In the genomic region with DNA sequence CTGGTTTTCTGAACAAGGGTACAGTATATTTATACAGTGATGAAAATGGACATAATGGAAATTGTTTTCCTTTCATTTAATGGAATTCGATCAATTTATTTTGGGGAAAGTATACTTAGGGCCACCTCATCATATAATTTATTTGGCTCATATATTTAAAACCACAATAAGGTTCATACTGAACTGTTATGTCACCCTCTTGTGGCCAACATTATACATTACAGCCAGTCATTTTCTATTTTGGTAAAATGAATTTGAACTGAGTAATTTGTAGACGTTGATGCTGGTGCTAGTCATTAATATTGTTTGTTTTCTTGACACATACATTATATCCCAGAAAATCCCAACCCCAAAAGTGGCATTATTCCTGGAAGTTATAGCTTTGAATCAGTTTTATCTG, we compare ENCODE assay signal across 9 mouse cellular contexts. TPM values are rescaled to one million over a fixed set of nuclear protein-coding genes. Genes with fewer than 3 reads are reported as not detected.
DNase-seq lines count a peak whose midpoint lies in the region; ATAC-seq and TF ChIP-seq lines count a peak whose summit lies in the region.
"Had no signal": no experiment of that assay in that cellular context is flagged by ENCODE, and none has a peak within 500 bp of the region (broad histone marks: within the 10 kb centered on the region; RNA-seq: fewer than 3 reads in every experiment).

No protein-coding gene starts in this region.

- H3K9ac ChIP-seq in liver, embryonic 14.5 days (replicated peaks) = no peak overlapping the region
- no peak overlapping the region for H3K9ac ChIP-seq in liver, embryonic 11.5 days (ENCODE audit: low read depth, low read length)
- no peak overlapping the region for H3K9ac ChIP-seq in forebrain, embryonic 13.5 days
- H3K9ac ChIP-seq: embryonic facial prominence, embryonic 12.5 days had no signal

- H3K27ac ChIP-seq in liver, embryonic 14.5 days = no peak overlapping the region
- H3K27ac ChIP-seq in liver, embryonic 11.5 days (ENCODE audit: low read depth, low read length) = no peak overlapping the region
- H3K27ac ChIP-seq in forebrain, embryonic 13.5 days = no peak overlapping the region
- H3K27ac ChIP-seq: embryonic facial prominence, embryonic 12.5 days had no signal

- no peak for ATAC-seq in liver, embryonic 14.5 days (ENCODE audit: insufficient read depth)
- ATAC-seq in liver, embryonic 11.5 days (replicated peaks; ENCODE audit: low FRiP score) = no peak
- ATAC-seq in forebrain, embryonic 13.5 days = no peak

- no peak for TF ChIP-seq EP300 in liver, embryonic 14.5 days (IDR thresholded peaks at IDR 0.05; ENCODE audit: low read depth)

- no peak overlapping the region for H3K4me2 ChIP-seq in liver, embryonic 14.5 days (ENCODE audit: low read depth)
- H3K4me2 ChIP-seq in liver, embryonic 11.5 days = no peak overlapping the region
- no peak overlapping the region for H3K4me2 ChIP-seq in forebrain, embryonic 13.5 days
- H3K4me2 ChIP-seq: embryonic facial prominence, embryonic 12.5 days had no signal

- WGBS in liver, embryonic 14.5 days (ENCODE audit: insufficient replicate concordance) = 17% methylated on average over 2 of the region's 2 CpGs
- WGBS in liver, embryonic 11.5 days = 53% methylated on average over 2 of the region's 2 CpGs
- WGBS in forebrain, embryonic 13.5 days = 45% methylated on average over 2 of the region's 2 CpGs

- H3K4me3 ChIP-seq in liver, embryonic 14.5 days (ENCODE audit: insufficient read depth in 1 of 2, low read depth in 2 of 2, low read length in 2 of 2) = no peak overlapping the region
- no peak overlapping the region for H3K4me3 ChIP-seq in liver, embryonic 11.5 days (ENCODE audit: low read depth, low read length)
- H3K4me3 ChIP-seq in forebrain, embryonic 13.5 days = no peak overlapping the region
- H3K4me3 ChIP-seq: embryonic facial prominence, embryonic 12.5 days had no signal

- H3K9me3 ChIP-seq in liver, embryonic 14.5 days (ENCODE audit: control insufficient read depth, low read length) = no peaks in the 10 kb centered on the region
- no peaks in the 10 kb centered on the region for H3K9me3 ChIP-seq in liver, embryonic 11.5 days (ENCODE audit: control insufficient read depth, low read length)
- H3K9me3 ChIP-seq in forebrain, embryonic 13.5 days (replicated peaks) = no peaks in the 10 kb centered on the region
- H3K9me3 ChIP-seq: embryonic facial prominence, embryonic 12.5 days had no signal

- peak; percentile 65; the same call in 1 of the 2 replicates for TF ChIP-seq CTCF in liver, embryonic 14.5 days (IDR thresholded peaks at IDR 0.05; ENCODE audit: low read depth)

- H3K4me1 ChIP-seq in liver, embryonic 14.5 days (replicated peaks; ENCODE audit: control insufficient read depth in 2 of 2, insufficient read depth in 2 of 2, low read length in 1 of 2) = no peaks in the 10 kb centered on the region
- H3K4me1 ChIP-seq in liver, embryonic 11.5 days (replicated peaks; ENCODE audit: control insufficient read depth, insufficient read depth, low read length) = no peaks in the 10 kb centered on the region
- no peaks in the 10 kb centered on the region for H3K4me1 ChIP-seq in forebrain, embryonic 13.5 days

- no peaks in the 10 kb centered on the region for H3K27me3 ChIP-seq in liver, embryonic 14.5 days (ENCODE audit: control insufficient read depth, insufficient read depth, low read length)
- H3K27me3 ChIP-seq in liver, embryonic 11.5 days (replicated peaks; ENCODE audit: control insufficient read depth, insufficient read depth, low read length) = no peaks in the 10 kb centered on the region
- H3K27me3 ChIP-seq in forebrain, embryonic 13.5 days = no peaks in the 10 kb centered on the region
- H3K27me3 ChIP-seq: embryonic facial prominence, embryonic 12.5 days had no signal

- peaks cover 4% of the 10 kb centered on the region for H3K36me3 ChIP-seq in liver, embryonic 14.5 days (replicated peaks; ENCODE audit: control insufficient read depth, insufficient read depth, low read depth)
- peaks cover 7% of the 10 kb centered on the region for H3K36me3 ChIP-seq in liver, embryonic 11.5 days (ENCODE audit: control insufficient read depth, insufficient read depth, low read length)
- peaks cover 37% of the 10 kb centered on the region for H3K36me3 ChIP-seq in forebrain, embryonic 13.5 days (ENCODE audit: poor library complexity, severe bottlenecking)

- peak; percentile 7 to 20 for DNase-seq in cerebellum, postnatal 14 days
- DNase-seq in cerebellum, adult 18-20 months = no peak
- peak in 2 of 3 experiments; percentile 24 to 31 for DNase-seq in liver, embryonic 14.5 days (ENCODE audit: low read depth in 3 of 3, low spot score in 3 of 3)
- DNase-seq in liver, embryonic 11.5 days (ENCODE audit: low spot score) = no peak
- DNase-seq in c-Kit-positive CD71-positive TER-119-positive erythroid progenitor cells, embryonic 14.5 days (ENCODE audit: low spot score) = peak; percentile 57
- DNase-seq in retina, adult 2 months (ENCODE audit: low read depth, low spot score) = peak; percentile 2
- no peak for DNase-seq in layer of hippocampus, adult 8-10 months (ENCODE audit: low spot score in 2 of 2)

RNA-seq across cellular contexts. Expression of a gene that starts 58.6 kb away (rescaled TPM):
- polyA plus RNA-seq in liver, embryonic 14.5 days (2012; rRNA removed) = 6.4 and 8.0 TPM in 2 replicates
- polyA plus RNA-seq in liver, embryonic 14.5 days (2014; fragmentation: Nextera tagmentation; extraction: Ambion mirVana) = 5.8 and 5.9 TPM in 2 replicates
- 11.3 and 11.5 TPM in 2 replicates for polyA plus RNA-seq in liver, embryonic 11.5 days (2014; fragmentation: Nextera tagmentation; extraction: Ambion mirVana)
- polyA plus RNA-seq in forebrain, embryonic 13.5 days (2015; fragmentation: Nextera tagmentation; extraction: Ambion mirVana) = 14.2 and 15.7 TPM in 2 replicates
- total RNA-seq in layer of hippocampus, adult 8-10 months (2022) = 100 to 1,000 TPM; 108 to 133 (median 128) TPM

Comparison
In these comparisons a context has a peak if more than half of its experiments do, and no peak if none do; other contexts are left out.
1. DNase-seq: peak in cerebellum, postnatal 14 days (2 of 2), liver, embryonic 14.5 days (2 of 3), c-Kit-positive CD71-positive TER-119-positive erythroid progenitor cells, embryonic 14.5 days (single experiment) and retina, adult 2 months (single experiment); none in cerebellum, adult 18-20 months (0 of 2), liver, embryonic 11.5 days (single experiment) and layer of hippocampus, adult 8-10 months (0 of 2).